Mouse (Mus musculus) CD4-positive, CD25-positive, alpha-beta regulatory T cell, adult 4 months (primary cell): ENCODE measurements around the gene Mapk9. TPM values are rescaled to one million over a fixed set of nuclear protein-coding genes. Genes with fewer than 3 reads are reported as not detected.

Source experiments
- ATAC-seq: one replicate; pipeline ENCODE4 v1.8.0; 2017
- polyA plus RNA-seq, 2 experiments: library from polyadenylated mRNA; unstranded; fragments of 100-300 nt; shearing (Covaris generic); gene quantifications; one replicate each; pipeline ENCODE4 v1.2.1; 2017

The Mapk9 gene
- polyA plus RNA-seq, 2 experiments from 2014 or later = 16.0 to 18.5 TPM

DNA sequence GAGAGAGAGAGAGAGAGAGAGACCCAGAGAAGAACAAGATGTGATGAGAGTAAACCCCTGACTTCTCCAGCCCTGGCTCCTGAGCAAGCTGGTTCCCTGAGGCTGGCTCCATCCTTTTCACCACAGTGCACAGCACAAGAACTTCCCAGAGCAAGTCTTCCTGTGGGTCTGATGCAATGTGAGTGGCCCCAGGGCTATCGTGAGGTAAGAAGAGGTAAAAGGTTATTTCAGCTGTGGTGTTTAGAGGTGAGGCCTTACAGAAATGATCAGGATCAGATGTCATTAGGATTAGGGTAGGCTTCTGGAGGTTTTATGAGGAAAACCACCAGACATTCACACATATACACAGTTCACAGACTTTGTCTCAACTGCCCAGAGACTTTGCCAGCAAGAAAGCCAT is 4.7 kb upstream of the Mapk9 start:
- no peak for ATAC-seq

DNA sequence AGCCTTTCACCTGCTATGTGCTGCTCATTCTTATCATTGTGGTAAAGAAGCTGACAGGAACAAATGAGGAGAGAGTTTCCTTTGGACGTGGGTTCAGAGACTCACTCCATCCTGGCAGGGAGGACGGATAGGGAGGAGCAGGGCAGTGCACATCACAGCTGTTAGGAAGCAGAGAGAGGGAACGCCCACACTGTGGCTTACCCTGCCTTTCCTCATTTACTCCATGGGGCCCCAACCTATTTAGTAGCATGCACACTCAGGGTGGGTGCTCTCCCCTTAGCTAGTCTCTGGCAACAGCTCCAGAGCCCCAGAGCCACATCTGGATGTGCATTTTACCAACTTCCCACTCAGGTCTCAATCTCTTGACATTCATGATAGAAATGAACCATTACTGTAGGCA is 3.8 kb upstream of the Mapk9 start:
- ATAC-seq = no peak

DNA sequence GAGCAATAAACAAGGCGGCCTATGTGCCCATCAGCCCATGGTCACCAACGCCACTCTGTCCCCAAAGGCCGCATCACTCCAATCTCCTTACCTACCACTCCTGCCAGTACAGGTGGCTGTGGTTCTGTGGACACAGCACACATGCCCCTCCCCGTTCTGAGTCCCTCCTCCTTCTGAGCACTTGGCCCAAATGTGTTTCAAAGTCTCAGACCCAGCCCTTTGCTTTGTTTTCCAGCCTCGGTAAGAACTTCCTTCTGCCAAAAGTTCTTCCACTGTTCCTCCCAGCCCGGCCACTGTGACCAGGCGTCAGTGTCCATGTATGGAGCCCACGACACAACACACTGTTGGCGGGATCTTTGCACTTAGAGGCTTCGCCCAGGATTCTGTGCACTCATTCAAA is 2.2 kb upstream of the Mapk9 start:
- ATAC-seq = no peak

DNA sequence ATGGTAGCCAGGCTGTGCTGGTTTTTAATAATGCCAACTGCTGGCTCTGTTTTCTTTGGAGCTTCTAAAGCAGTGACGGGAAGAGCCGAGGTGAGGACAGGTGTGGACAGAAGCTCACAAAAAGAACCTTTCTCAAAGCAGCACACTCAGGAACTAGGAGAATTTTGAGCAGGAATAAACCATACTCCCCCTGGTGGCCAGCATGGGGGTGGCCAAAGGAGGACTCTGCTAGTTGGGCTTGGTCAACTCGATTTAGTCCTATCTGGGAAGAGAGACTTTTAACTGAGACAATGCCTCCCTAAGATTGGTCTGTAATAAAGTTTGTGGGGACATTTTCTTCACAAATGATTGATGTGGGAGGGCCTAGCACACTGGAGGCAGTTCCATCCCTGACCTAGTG is 1.6 kb upstream of the Mapk9 start:
- no peak for ATAC-seq

DNA sequence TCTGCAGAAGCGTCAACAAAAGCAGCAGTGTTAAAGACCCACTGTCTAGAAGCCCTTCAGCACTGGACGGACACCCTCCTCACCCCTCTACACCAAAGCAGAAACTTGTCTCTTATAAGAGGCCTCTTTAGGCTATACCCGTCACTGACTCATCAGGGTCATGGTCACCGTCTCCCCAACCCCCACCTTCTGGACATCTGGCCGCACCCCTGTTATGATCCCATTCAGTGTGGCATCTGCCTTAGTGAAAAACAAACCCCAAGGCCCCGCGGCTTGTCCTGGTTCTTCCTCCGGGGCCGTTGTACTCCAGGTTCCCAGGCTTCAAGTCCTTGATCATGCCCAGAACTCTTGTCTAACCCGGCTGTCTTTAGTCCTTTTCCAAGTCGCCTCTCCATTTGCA is 593 bp upstream of the Mapk9 start:
- no peak for ATAC-seq

DNA sequence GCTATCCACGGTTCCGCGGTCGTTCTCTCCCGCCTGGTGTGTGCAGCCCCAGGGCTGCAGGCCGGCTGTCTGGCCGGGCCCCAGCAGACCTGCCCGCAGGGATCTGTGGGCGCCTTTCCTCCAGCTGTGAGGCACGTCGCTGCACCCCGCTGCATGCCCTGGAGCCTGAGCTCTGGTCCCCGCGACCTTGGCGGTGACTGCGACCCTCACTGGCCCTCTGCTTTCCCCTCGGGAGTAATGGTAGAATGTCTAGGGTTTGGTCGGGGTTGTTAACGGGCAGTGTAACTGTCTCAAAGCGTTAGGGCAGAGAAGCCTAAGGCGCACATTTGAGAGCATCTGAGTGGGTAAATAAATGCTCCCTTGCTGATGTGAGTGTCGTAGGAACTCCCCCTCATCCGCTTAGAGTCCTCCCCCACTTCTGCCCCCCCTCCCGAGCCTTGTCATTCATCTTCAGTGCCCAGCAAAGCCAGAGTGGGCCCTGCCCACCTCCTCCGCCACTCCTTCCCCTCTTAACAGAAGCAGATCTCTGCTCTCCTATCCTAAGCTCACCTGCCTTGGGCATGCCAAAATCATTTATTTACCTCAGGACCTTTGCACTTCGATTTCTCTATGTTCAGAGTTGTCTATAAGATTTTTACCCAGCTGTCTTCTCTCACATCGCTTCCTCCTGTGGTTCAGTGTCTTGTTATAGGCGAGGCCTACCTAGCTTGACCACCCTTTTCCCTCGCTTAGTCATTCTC is 690 bp downstream of the Mapk9 start:
- peak; percentile 15 for ATAC-seq

DNA sequence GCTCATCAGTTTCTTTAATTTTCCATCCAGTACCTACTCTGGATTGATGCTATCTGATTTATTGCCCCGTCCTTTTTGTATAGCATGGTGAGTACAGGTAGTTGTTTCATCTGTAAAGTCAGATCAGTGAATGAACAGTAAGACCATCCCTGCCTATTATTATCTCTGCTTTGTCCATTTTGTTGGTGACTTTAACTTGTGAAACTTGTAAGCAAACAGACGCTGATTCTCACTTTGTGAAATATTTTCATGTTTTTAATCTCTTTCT is 1.2 kb downstream of the Mapk9 start:
- ATAC-seq = no peak

DNA sequence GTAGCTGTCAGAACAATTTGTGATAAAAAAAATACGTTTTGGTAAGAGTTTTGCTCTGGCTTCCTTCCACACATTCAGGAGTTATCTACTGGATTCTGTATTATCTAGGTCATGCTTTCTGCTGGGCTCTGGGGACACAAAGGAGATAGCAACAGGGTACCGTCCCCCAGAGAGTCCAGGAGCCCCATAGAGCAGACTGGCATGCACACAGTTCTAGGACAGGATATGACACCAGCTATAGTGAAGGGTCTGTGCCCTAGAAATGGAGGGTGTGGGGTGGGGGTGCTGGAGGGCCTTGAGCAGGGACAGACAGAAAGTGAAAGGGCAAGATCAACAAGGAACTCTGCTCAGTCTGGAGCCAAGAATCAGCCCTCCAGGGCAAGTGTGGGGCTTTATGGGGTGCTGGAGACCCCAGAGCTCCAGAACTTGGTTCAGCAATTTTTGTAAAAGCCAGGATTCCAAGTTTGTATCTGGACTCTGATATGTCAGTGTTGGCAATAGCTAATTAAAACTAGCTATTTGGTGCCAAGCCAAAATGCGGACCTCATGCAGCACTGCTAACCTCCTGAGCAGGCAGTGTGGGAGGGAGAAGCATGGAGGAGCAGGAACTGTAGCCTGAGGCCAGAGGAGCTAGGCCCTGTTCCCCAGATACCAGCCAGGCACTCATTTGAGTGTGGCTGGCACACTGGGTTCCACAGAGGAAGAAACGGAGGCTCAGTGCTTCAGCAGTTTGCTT is 1.7 kb downstream of the Mapk9 start:
- no peak for ATAC-seq

DNA sequence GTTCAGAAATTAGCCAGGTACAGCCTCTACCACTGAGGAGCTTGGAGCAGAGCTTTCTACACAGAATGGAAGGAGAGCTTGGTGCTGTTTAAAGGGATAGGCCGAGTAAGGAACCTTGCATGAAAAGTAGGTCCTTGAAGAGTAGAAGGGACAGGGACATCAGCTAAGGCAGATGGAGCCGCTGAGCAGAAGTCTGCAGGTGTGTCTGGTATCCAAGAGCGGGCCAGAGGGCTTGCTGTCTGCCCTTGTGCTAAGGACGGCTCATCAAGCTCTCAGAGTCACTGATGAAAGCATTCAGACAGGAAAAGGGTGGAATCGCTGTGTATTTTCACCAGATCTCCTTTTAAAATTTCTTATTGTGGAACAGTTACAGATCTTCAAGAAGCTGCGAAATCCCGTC is 3.8 kb downstream of the Mapk9 start:
- no peak for ATAC-seq

DNA sequence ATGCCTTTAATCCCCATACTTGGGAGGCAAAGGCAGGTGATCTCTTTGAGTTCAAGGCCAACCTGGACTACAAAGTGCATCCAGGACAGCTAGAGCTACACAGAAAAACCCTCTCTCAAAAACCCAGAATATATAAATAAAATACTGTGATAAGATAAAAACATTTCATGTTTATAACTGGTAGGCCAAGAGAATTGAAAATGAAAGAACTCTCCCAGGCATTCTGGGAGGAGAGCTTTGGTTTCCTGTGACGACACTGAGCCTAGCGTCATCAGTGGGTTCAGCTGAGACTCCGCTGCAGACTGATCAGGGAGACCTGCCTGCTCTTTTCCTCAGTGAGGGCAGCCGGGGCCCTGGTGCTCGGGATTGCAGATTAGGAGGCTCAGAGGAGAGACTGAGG is 8.6 kb downstream of the Mapk9 start:
- ATAC-seq = peak; percentile 99

DNA sequence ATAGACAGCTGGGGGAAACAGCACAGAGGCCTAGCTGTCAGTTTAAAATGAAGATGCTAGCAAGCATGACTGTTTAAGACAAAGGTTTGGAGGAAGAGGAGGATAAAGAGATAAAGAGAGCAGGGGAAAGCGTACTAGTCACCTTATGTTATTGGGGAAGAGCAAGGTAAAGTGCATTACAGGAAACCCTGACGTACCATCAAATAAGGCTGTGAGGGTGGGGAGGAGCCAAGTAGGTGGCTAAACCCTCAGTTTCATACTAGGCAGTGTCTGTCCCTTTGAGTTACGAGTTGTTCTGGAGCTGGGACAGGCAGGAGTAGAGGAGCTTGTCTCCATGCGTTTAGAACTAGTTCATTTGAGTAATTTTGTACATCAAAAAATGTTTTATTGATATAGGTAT is 14.6 kb downstream of the Mapk9 start:
- peak; percentile 86 for ATAC-seq

DNA sequence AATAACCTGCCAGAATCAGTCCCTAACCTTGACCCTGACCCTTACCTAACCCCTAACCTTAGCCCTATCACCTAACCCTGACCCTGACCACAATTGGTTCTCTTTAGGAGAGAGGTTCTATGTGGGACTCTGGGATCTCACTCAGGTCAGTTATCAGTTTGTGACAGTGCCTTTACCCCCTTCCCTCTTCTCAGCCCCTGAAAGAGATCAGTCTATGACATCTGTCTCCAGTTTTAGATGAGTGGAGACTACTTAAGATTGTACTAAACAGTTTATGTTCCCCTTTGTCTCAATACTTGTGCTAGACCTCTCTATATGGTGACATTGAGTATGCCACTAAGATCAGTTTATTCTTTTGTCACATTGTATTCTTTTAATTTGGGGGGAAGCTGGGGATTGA is 17.4 kb downstream of the Mapk9 start:
- ATAC-seq = no peak

DNA sequence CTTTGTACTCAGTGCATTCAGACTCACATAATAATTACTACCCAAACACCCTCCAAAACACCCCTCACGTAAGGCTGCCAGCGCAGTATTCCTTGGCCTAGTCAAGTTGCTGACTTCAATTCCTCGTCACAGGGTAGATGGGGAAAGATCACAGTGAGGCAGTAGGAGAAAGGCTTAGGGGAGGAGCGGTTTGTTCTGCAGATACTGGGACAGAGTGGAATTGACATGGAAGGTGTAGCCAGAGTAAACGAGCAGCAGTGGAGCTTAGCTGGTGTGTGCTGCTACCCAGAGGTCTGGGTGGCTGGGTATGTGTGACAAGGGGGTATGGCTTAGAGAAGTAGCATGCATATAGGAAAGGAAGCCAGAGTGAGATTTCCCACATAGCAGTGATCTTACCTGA is 20.8 kb downstream of the Mapk9 start:
- ATAC-seq = no peak

DNA sequence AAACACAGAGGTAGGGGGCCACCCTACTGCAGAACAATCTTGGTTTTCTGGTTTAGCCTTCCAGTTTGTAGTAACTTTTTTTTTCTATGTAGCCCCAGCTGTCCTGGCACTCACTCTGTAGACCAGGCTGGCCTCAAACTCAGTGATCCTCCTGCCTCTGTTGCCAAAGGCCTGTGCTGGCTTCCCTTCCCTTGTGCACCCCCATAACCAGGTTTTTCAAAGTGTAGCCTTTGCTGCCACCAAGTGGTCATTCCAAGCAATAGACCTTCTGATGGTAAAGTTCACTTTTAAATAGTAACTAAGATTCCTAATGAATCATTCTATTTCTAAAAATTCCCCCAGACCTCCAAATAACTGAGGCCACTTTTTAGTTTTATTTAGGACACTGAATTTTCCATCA is 23.2 kb downstream of the Mapk9 start:
- peak; percentile 65 for ATAC-seq

DNA sequence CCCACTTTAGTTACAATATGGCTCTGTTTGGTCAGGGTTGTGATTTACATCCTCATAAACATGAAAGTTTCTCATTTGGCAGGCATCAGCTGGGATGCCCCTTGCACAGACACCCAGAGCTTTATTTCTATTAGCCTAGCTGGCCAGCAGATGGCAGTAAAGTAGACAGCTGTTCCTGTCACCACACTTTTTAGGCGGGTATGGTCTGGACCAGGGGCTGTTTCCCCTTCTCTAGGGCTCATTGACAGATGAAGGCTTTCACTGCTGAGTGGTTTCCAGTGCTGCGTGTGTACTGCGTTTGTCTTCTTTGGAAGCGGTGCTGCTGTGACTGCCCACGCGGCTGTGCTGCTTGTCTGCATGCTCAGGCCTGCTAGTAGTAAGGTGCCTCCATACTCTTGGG is 25.4 kb downstream of the Mapk9 start:
- ATAC-seq = peak; percentile 45

DNA sequence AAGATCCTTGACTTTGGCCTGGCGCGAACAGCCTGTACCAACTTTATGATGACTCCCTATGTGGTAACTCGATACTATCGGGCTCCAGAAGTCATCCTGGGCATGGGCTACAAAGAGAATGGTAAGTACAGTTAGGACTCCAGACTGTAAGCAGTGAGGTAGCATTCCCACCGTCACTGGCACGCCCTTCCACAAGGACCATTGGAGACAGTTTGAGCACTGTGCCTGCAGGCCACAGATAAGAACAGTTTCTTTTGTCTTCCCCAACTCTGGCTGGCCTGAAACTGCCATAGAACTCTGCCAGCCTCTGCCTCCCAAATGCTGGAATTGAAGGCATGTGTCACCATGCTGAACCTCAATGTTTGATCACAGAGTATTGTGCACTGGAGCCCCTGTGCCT is 26.2 kb downstream of the Mapk9 start:
- ATAC-seq = no peak

DNA sequence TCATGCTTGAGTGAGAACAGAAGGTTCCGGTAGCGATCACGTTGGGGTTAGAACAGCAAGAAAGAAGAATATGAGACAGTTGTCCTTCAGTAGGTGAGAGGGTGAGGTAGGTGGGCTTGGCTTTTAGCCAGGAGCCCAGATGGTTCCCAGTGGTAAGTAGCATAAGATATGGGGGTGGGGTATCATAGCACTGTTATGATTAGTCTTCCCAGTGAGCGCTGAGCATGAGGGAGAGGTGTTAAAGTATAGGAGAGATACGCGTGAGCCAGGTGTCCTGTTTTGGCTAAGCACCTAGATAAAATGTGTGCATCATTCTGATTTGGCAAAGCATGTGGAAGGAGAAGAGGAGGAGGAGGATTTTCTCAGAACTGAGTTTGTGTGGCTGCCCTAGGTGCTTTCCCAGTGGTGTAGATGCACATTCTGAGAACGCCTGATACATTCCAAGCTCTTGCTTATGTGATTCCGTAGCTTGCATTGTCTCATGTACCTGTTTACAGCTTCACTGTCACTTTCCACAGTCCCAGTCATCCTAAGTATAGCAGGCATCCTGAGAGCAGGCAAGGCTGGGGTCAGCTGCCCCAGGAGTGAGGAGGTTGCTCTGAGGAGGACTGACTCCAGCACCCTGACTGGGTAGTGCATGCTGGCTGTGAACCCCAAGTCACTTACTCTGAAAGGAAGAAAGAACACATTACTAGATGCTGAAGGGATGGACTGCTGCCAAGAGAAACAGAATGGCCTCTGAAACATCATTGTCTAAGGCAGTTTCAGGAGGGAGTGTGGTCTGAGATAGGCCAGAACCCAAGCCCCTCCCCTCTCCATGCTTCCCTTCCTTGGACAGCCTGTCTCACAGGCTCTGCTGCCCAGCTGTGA is 30.6 kb downstream of the Mapk9 start:
- ATAC-seq = no peak

DNA sequence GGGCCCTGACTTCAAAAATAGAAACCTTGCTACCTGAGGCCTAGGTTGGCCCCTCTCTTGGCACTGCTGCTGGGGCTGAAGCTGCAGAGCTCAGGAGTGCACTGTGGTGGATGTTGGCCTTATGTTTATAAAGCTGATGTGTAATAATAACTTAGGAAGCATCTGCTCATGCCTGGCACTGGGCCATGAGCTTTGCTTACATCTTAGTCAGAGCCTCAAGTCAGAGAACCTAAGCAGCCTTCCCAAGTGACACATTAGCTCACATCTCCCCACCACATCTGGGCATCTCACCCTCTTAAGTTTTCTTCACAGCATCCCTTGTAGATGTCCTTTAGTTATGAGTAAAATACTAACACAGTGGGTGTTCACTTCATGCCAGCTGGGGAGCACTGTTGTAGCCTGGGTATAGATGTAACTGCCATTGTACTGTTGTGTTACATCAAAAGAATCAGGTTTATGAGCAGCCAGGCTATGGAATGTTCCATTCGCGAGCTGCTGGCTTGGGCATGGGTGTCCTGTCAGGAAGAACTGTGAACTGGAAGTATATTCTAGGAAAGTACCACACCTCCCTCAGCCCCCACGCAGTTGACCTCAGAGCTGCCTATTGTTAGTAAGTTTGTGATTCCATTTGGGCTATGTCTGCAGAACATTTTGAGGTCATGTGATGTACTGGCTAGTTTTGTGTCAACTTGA is 33.5 kb downstream of the Mapk9 start:
- ATAC-seq = no peak

DNA sequence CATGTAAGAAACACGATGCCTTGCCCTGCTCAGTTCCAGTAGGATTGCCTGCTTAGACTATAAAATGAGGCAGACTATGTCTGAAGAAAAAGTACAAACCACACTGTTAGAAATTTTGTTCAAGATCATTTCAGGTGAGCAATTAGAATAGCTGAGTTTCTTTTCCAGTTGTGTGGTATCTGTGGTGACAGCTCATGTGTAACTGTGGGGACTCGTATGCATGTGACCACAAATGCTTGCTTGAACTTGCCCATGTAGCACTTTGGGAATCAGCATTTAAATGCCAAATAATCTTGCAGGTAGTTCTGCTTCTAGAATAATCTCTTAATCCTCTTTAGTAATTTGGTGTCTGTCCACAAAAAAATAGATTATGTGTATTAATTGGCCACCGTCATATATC is 36.8 kb downstream of the Mapk9 start:
- no peak for ATAC-seq

DNA sequence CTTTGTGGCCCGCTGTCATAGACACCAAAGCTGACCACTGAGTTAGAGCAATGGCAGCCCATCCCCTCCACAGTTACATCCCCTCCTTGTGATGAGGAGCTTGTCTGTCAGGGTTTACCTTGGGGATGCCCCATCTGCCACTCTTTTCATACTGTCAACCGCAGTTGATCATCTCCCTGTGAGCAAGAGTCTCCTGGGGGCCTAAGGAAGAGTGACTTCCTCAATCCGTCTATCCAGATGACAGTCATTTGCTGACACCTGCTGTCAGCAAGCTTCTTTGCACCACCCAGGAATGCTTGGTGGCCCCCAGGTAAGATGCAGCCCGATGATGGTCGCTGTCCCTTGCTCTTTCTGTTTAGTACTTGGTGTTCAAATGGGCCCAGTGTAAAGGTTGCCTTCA is 41.9 kb downstream of the Mapk9 start:
- no peak for ATAC-seq

DNA sequence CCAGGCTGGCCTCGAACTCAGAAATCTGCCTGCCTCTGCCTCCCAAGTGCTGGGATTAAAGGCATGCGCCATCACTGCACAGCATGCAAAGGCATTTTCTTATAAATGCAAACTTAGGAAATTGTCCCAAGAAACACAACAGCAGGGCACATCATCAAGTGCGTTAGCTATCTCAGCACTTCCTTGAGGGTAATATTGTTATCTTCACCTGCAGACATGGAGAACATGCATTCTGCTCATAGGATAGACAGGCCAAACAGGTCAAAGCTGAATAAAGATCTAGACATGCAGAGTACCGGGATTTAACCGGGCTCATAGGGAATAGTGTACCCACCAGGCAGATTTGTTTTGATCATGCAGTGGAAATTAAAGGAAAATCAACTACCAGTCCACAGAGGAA is 45.4 kb downstream of the Mapk9 start:
- ATAC-seq = no peak

DNA sequence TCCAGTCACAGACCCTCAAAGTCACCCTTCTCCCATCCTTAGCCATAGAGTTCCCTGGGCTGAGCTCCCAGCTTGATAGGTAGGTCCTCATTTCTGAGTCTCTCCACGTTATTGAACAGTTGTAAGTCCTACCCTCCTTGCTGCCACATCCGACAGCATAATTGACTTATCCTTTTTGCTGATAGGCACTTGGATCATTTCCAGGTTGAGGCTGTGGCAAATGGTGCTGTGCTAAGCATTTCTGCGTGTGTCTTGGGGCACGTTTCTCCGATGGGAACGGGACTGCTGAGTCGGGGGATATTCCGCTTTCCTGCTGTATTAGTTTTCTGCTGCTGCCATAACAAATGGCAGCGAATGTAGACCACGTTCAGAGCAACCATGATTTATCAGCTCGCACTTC is 47.3 kb downstream of the Mapk9 start:
- ATAC-seq = no peak

DNA sequence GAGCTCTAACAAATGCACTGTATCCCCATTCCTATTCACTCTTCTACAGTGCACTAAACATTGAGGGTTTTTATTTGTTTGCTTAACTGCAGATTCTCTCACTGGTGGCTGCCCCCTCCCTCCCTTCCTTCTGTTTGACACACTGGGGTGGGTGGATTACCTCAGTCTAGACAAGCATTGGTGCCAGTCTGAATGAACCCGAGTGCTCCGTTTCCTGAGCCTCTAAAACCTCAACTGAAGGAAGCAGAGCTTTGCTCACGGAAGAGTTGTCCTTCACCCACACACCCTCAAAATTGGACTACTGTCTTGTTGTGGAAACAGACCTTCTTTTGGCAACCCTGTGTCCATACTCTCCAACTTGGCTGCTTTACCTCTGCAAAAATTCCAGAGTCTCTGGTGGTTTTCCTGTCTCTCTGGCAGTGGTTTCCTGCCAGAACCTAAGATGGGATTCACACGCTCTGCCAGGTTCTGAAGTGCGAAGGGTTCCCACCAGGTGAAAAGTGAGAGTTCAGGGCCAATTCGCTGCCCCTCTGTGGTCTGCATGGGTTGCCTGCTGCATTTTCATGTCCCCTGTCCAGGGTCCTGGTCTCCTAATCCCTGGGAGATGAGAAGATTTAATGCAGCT is 49.5 kb downstream of the Mapk9 start:
- ATAC-seq = no peak
